8 mouse cellular contexts compared by ENCODE assay signal in genomic region chr10:67002207-67003008, GRCm38 (mm10).
DNase-seq lines count a peak whose midpoint lies in the region; ATAC-seq lines count a peak whose summit lies in the region.

No protein-coding gene starts in this region.

- peak; percentile 26 for DNase-seq in cerebellum, adult 11 months
- no peak for DNase-seq in cerebellum, adult 18-20 months
- DNase-seq in cerebellum, postnatal 25 days = peak; percentile 30 to 48
- peak; percentile 81 for DNase-seq in liver
- peak; percentile 72 for DNase-seq in testis, postnatal 14 days (ENCODE audit: low spot score)

- 11% methylated on average over 30 of the region's 30 CpGs for whole genome bisulfite sequencing in intestine, embryonic 15.5 days
- 13% methylated on average over 30 of the region's 30 CpGs for WGBS in midbrain, embryonic 15.5 days

- H3K27ac ChIP-seq in intestine, embryonic 15.5 days = peak overlapping the region; percentile 93
- peak overlapping the region; percentile 72 for H3K27ac ChIP-seq in midbrain, embryonic 15.5 days

- H3K4me3 ChIP-seq in intestine, embryonic 15.5 days (replicated peaks) = peak overlapping the region; percentile 30
- peak overlapping the region; percentile 30 for H3K4me3 ChIP-seq in midbrain, embryonic 15.5 days

- no peaks in the 10 kb centered on the region for H3K9me3 ChIP-seq in intestine, embryonic 15.5 days
- H3K9me3 ChIP-seq in midbrain, embryonic 15.5 days = no peaks in the 10 kb centered on the region

- H3K27me3 ChIP-seq in intestine, embryonic 15.5 days (replicated peaks) = no peaks in the 10 kb centered on the region
- no peaks in the 10 kb centered on the region for H3K27me3 ChIP-seq in midbrain, embryonic 15.5 days (replicated peaks)

- ATAC-seq in granulocyte monocyte progenitor cell, adult 5-6 weeks (replicated peaks; ENCODE audit: poor library complexity, severe bottlenecking) = peak; percentile 40
- peak; percentile 77 for ATAC-seq in intestine, embryonic 15.5 days
- ATAC-seq in midbrain, embryonic 15.5 days (replicated peaks) = peak; percentile 43

- H3K4me2 ChIP-seq in intestine, embryonic 15.5 days (replicated peaks) = peak overlapping the region; percentile 69
- peak overlapping the region; percentile 60 for H3K4me2 ChIP-seq in midbrain, embryonic 15.5 days

- H3K9ac ChIP-seq in intestine, embryonic 15.5 days = peak overlapping the region; percentile 34
- H3K9ac ChIP-seq in midbrain, embryonic 15.5 days = 0 out of 2 replicates have a peak overlapping the region, but pooled peaks have one; percentile 12

- peaks cover 18% of the 10 kb centered on the region for H3K4me1 ChIP-seq in intestine, embryonic 15.5 days (replicated peaks)
- peaks cover 30% of the 10 kb centered on the region for H3K4me1 ChIP-seq in midbrain, embryonic 15.5 days

- no peaks in the 10 kb centered on the region for H3K36me3 ChIP-seq in intestine, embryonic 15.5 days
- H3K36me3 ChIP-seq in midbrain, embryonic 15.5 days (replicated peaks) = no peaks in the 10 kb centered on the region

Comparison
In these comparisons a context has a peak if more than half of its experiments do, and no peak if none do; other contexts are left out.
1. DNase-seq: peak in cerebellum, adult 11 months (single experiment), cerebellum, postnatal 25 days (2 of 2), liver (single experiment) and testis, postnatal 14 days (single experiment); none in cerebellum, adult 18-20 months (0 of 2).
2. Peak in every context shown above with its lines, with median percentiles within 50 percentile points of each other: ATAC-seq.